26 mouse cellular contexts compared by ENCODE assay signal in genomic region chr9:47469576-47469975, GRCm38 (mm10).
"Had no signal": no experiment of that assay in that cellular context is flagged by ENCODE, and none has a peak within 500 bp of the region (broad histone marks: within the 10 kb centered on the region; RNA-seq: fewer than 3 reads in every experiment).

No protein-coding gene starts in this region.

- H3K27me3 ChIP-seq: hindbrain, embryonic 12.5 days; intestine, embryonic 15.5 days; limb, embryonic 15.5 days; liver, embryonic 12.5 days had no signal

- H3K9me3 ChIP-seq: heart, embryonic 12.5 days; hindbrain, embryonic 10.5 days; hindbrain, embryonic 12.5 days; intestine, embryonic 15.5 days; limb, embryonic 13.5 days; limb, embryonic 15.5 days; liver, embryonic 12.5 days had no signal

- H3K4me1 ChIP-seq: intestine, embryonic 15.5 days; limb, embryonic 15.5 days; liver, embryonic 12.5 days had no signal

- ATAC-seq: hindbrain, embryonic 16.5 days; inflammation-experienced regulatory T-cells, adult 6 months; intestine, embryonic 15.5 days; intestine, postnatal 0 days; liver, embryonic 12.5 days had no signal

- H3K4me2 ChIP-seq: heart, embryonic 12.5 days; hindbrain, embryonic 12.5 days; hindbrain, embryonic 14.5 days; intestine, embryonic 15.5 days; limb, embryonic 13.5 days; limb, embryonic 15.5 days; liver, embryonic 12.5 days had no signal

- H3K36me3 ChIP-seq: heart, embryonic 12.5 days; hindbrain, embryonic 10.5 days; hindbrain, embryonic 12.5 days; intestine, embryonic 15.5 days; limb, embryonic 13.5 days; limb, embryonic 15.5 days; liver, embryonic 12.5 days had no signal

- H3K4me3 ChIP-seq: gastrocnemius, adult 2 months; heart, adult 2 months; heart, embryonic 12.5 days; hindbrain, embryonic 10.5 days; hindbrain, embryonic 12.5 days; intestine, embryonic 15.5 days; layer of hippocampus, adult 2 months; limb, embryonic 13.5 days; limb, embryonic 15.5 days; liver, embryonic 12.5 days had no signal

- H3K27ac ChIP-seq: gastrocnemius, adult 2 months; heart, adult 2 months; hindbrain, embryonic 10.5 days; hindbrain, embryonic 12.5 days; hindbrain, embryonic 14.5 days; intestine, embryonic 15.5 days; layer of hippocampus, adult 2 months; limb, embryonic 13.5 days; limb, embryonic 15.5 days; liver, embryonic 12.5 days had no signal

- DNase-seq: gastrocnemius, adult 2 months; gastrocnemius, postnatal 10 days; gastrocnemius, postnatal 25 days; heart, adult 2 months; heart, postnatal 14 days; heart, postnatal 4 days; kidney, adult 18-20 months; kidney, adult 8-10 months; kidney, postnatal 10 days; kidney, postnatal 25 days; kidney, postnatal 4 days; layer of hippocampus, adult 9-11 months; layer of hippocampus, postnatal 36 days; left cerebral cortex, postnatal 4 days had no signal

- H3K9ac ChIP-seq: heart, embryonic 12.5 days; hindbrain, embryonic 12.5 days; hindbrain, embryonic 14.5 days; intestine, embryonic 15.5 days; limb, embryonic 13.5 days; limb, embryonic 15.5 days; liver, embryonic 12.5 days had no signal
